Mouse (Mus musculus) heart, embryonic 10.5 days (tissue): ENCODE measurements around the gene Arrdc5. TPM values are rescaled to one million over a fixed set of nuclear protein-coding genes. Genes with fewer than 3 reads are reported as not detected.
A peak's percentile ranks its signal among the peaks of the same experiment; 100 is the strongest.
"Not testable (repeated sequence)": the region's sequence is repeated elsewhere in the genome, so short reads cannot be mapped to it uniquely, and the experiment has no call there.

Experiments used
- DNase-seq: peaks from one replicate; pipeline ENCODE4 v3.0.0-alpha.2; 2017; ENCODE audit warnings: low spot score
- H3K27ac ChIP-seq: fragments of 300-500 bp; sonication (generic); 2 replicates; pipeline ENCODE4 v1.5.1; 2016; ENCODE audit warnings: mild to moderate bottlenecking
- H3K27me3 ChIP-seq: fragments of 300-500 bp; sonication (generic); 2 replicates; pipeline ENCODE4 v1.6.1; 2016; ENCODE audit warnings: mild to moderate bottlenecking; ENCODE audit not compliant: poor library complexity, insufficient read depth, severe bottlenecking
- H3K36me3 ChIP-seq: fragments of 300-500 bp; sonication (generic); 2 replicates; pipeline ENCODE4 v1.6.1; 2016; ENCODE audit warnings: mild to moderate bottlenecking, moderate library complexity
- H3K4me1 ChIP-seq: fragments of 300-500 bp; sonication (generic); 2 replicates; pipeline ENCODE4 v1.6.1; 2016; ENCODE audit warnings: mild to moderate bottlenecking
- H3K4me3 ChIP-seq: fragments of 300-500 bp; sonication (generic); 2 replicates; pipeline ENCODE4 v1.5.1; 2016; ENCODE audit warnings: mild to moderate bottlenecking, moderate library complexity
- H3K9me3 ChIP-seq: fragments of 300-500 bp; sonication (generic); 2 replicates; pipeline ENCODE4 v1.6.1; 2016; ENCODE audit warnings: mild to moderate bottlenecking, moderate library complexity
- WGBS: fragments of 180-500 bp; shearing (Covaris S2); methylation state at CpG from one replicate; pipeline ENCODE4 v1.1.7; 2016; 5-methylcytosine and 5-hydroxymethylcytosine counted together
- polyA plus RNA-seq: library from polyadenylated mRNA; unstranded; fragments of >200 nt; fragmentation: Nextera tagmentation; extraction: Ambion mirVana; gene quantifications from 2 replicates; pipeline ENCODE4 v1.2.1, GENCODE M21; 2016

The Arrdc5 gene
- polyA plus RNA-seq, 1 experiment from 2014 or later, result not detected

DNA sequence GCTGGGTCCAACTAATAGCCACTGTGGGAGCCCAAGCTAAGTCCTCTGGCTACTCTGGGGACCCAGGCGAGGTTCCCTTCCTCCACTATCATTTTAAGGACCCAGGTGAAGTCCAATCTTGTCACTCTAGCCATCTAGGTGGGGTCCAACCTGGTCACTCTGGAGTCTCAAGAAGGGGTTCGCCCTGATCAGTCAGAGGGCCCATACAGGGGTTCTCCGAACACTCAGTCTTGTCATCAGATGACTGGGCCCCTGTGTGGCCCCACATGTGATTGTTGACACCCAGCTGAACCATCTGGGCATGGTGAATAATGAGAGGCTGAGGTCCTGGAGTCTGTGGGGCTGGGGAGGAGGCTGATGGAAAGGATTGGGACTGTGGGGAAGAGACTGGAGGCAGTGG, 30.3 kb downstream of the Arrdc5 start:
- H3K4me3 ChIP-seq, result peak overlapping the region; percentile 55
- DNase-seq, result no peak
- H3K4me1 ChIP-seq, result peaks cover 38% of the 10 kb centered on the region
- H3K27me3 ChIP-seq, result no peaks in the 10 kb centered on the region
- H3K36me3 ChIP-seq, result peaks cover 54% of the 10 kb centered on the region
- no peaks in the 10 kb centered on the region for H3K9me3 ChIP-seq
- WGBS, result 73% methylated on average over 3 of the region's 3 CpGs
- peak overlapping the region; percentile 88 for H3K27ac ChIP-seq

DNA sequence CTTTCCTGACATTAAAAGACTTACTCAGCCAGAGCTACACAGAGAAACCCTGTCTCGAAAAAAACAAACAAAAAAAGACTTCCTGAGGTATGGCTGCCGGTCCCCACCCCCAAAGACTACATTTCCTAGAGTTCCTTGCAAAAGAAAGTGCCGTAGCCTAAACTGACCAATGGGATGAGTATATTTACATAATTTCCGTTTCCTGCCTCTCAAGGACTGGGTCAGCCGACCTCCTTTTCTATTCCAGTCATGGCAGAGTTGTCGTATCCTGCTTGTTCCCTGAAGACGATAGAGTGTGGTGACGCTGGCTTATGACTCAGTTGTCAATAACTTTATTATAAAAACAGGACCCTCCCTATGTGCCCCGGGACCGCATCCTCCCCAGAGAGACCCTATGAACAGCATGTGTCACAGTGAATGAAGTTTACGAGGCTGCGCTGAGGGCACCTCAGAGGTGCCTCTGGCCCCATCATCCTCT, 30.9 kb downstream of the Arrdc5 start:
- H3K4me3 ChIP-seq, result peak overlapping the region; percentile 55
- WGBS, result 22% methylated on average over 12 of the region's 12 CpGs
- H3K4me1 ChIP-seq, result peaks cover 35% of the 10 kb centered on the region
- peak overlapping the region; percentile 88 for H3K27ac ChIP-seq
- no peaks in the 10 kb centered on the region for H3K9me3 ChIP-seq
- no peaks in the 10 kb centered on the region for H3K27me3 ChIP-seq
- H3K36me3 ChIP-seq, result peaks cover 53% of the 10 kb centered on the region
- peak; percentile 89 for DNase-seq

DNA sequence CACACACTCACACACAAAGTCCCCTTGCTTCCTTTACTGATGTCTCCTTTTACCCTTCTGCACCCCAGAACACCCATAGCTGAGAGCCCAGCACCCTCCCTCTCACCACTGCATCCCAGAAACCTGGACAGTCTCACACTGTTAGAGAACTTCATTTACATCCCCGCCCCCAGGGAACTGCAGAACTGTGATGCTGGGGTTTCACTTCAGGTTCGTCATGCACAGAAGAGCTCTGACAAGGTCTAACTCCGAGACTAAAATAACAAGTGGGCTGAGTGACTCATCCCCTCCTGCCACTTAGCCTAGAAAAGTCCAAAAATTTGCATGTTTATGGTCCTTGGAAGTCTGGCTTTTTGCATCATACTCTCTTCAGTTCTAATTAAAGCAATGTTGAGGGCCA, 33.8 kb downstream of the Arrdc5 start:
- Histone ChIP-seq H3K4me1 (peaks cover 34% of the 10 kb centered on the region), H3K4me3 (no peak overlapping the region), H3K27me3 (no peaks in the 10 kb centered on the region), H3K36me3 (peaks cover 39% of the 10 kb centered on the region), H3K27ac (no peak overlapping the region), H3K9me3 (no peaks in the 10 kb centered on the region)
- WGBS, result 46% methylated on average over 3 of the region's 3 CpGs
- DNase-seq, result no peak

DNA sequence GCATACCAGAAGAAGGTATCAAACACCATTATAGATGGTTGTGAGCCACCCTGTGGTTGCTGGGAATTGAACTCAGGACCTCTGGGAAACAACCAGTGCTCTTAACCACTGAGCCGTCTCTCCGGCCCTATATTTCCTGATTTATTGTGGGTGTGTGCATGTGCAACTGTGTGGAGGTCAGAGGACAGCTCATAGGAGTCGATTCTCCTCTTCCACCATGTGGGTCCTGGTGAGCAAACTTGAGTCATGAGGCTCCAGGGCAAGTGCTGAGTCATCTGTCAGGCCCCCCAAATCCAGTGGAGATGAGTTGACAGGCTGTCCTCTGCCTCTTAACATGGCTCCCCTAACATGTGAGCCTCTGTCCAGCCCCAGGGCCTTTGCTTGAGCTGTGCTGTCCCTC, 34.2 kb downstream of the Arrdc5 start:
- no peaks in the 10 kb centered on the region for H3K9me3 ChIP-seq
- H3K27me3 ChIP-seq, result no peaks in the 10 kb centered on the region
- 88% methylated on average over 3 of the region's 3 CpGs for WGBS
- no peak overlapping the region for H3K27ac ChIP-seq
- H3K4me3 ChIP-seq, result no peak overlapping the region
- no peak for DNase-seq
- peaks cover 39% of the 10 kb centered on the region for H3K36me3 ChIP-seq
- H3K4me1 ChIP-seq, result peaks cover 38% of the 10 kb centered on the region

DNA sequence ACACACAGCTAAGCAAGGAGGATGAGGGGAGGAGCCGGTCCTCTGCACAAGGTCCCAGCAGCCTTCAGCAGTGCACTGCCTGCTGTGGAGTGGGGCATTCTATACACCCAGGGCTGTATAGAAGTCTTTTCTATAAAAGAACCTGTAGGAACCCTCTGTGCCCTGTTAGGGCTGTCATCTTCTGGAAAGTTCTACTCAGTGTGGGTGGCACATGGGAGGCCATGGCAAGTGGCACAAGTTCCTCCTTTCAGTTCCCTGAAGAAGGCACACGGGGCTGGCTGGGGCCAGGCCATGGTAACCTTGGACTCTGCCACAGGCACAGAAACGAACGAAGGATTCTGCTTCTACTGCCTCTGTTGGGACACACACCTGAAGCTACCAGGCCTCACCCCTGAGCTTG, 35.1 kb downstream of the Arrdc5 start:
- no peak overlapping the region for H3K4me3 ChIP-seq
- 84% methylated on average over 4 of the region's 4 CpGs for WGBS

DNA sequence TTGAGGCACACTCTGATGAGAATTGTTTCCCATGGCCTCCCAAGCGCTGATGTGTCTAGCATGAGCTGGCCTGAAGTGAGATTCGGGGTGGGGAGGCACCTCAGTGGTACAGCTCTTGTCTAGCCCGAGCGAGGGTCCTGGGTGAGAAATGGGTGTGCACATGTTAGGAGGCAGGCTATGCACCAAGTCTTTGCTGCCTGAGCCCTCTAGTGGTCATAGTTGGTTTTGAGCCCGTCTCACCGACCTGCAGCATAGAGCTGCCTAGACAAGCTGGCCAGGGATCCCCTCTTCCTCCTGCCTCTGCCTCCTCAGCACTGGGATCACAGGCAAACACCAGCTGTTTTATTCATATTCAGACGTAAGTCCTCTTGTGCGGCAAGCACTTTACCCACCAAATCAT, 36.1 kb downstream of the Arrdc5 start:
- Histone ChIP-seq H3K9me3 (no peaks in the 10 kb centered on the region), H3K27me3 (no peaks in the 10 kb centered on the region), H3K36me3 (peaks cover 45% of the 10 kb centered on the region), H3K4me3 (no peak overlapping the region), H3K4me1 (peaks cover 47% of the 10 kb centered on the region), H3K27ac (no peak overlapping the region)
- DNase-seq, result peak; percentile 86
- 14% methylated on average over 8 of the region's 8 CpGs for WGBS

More for the DNA sequence above, 35.1 kb downstream of the Arrdc5 start:
- no peak for DNase-seq
- no peaks in the 10 kb centered on the region for H3K27me3 ChIP-seq
- peaks cover 45% of the 10 kb centered on the region for H3K4me1 ChIP-seq
- no peaks in the 10 kb centered on the region for H3K9me3 ChIP-seq
- peaks cover 39% of the 10 kb centered on the region for H3K36me3 ChIP-seq
- no peak overlapping the region for H3K27ac ChIP-seq

DNA sequence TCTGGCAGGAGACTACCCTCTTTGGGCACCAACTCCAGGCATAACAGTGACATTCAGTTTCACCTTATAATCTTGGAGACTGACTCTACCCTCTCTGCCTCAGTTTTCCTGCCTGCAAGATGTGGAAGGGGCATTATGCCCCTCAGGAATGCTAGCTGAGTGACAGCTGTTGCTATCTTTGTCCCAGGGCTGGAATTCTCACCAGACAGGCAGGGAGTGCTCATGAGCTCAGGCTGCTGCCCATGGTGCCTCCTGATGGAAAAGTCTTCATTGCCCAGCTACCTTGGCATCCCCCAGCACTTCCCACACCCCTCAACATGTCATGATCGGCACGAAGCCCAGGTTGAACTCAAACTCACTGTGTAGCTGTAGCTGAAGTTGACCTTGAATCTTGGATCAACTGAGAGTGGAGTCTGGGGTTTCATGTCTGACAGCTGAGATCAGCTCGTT, 37.4 kb downstream of the Arrdc5 start:
- DNase-seq, result no peak
- WGBS, result 66% methylated on average over 3 of the region's 3 CpGs
- Histone ChIP-seq H3K4me1 (peaks cover 59% of the 10 kb centered on the region), H3K9me3 (no peaks in the 10 kb centered on the region), H3K27me3 (no peaks in the 10 kb centered on the region), H3K4me3 (no peak overlapping the region), H3K36me3 (peaks cover 56% of the 10 kb centered on the region), H3K27ac (peak overlapping the region; percentile 59)

DNA sequence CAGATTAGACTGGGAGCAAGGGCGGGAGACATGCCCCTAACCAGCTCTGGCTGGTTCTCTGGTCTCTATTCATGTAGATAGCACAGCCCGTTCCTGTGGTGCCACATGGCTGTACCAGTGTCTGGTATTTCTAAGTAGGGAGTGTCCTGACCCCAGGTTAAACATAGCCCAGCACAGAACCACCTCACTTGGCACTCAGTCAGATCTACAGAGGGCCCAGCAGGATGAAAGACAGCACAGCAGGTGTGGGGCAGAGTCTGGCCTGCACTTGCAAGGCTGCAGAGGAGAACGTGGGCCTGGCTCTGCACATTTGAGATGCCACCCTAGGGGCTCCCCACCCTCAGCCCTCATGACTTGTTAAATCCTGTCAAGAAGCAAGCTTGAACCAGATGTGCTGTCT, 38.9 kb downstream of the Arrdc5 start:
- DNase-seq, result no peak
- no peaks in the 10 kb centered on the region for H3K9me3 ChIP-seq
- no peaks in the 10 kb centered on the region for H3K27me3 ChIP-seq
- H3K4me1 ChIP-seq, result peaks cover 65% of the 10 kb centered on the region
- WGBS, result 82% methylated on average over 3 of the region's 3 CpGs
- H3K27ac ChIP-seq, result 0 out of 2 replicates have a peak overlapping the region, but pooled peaks have one; percentile 25
- H3K4me3 ChIP-seq, result 0 out of 2 replicates have a peak overlapping the region, but pooled peaks have one; percentile 15
- peaks cover 58% of the 10 kb centered on the region for H3K36me3 ChIP-seq

DNA sequence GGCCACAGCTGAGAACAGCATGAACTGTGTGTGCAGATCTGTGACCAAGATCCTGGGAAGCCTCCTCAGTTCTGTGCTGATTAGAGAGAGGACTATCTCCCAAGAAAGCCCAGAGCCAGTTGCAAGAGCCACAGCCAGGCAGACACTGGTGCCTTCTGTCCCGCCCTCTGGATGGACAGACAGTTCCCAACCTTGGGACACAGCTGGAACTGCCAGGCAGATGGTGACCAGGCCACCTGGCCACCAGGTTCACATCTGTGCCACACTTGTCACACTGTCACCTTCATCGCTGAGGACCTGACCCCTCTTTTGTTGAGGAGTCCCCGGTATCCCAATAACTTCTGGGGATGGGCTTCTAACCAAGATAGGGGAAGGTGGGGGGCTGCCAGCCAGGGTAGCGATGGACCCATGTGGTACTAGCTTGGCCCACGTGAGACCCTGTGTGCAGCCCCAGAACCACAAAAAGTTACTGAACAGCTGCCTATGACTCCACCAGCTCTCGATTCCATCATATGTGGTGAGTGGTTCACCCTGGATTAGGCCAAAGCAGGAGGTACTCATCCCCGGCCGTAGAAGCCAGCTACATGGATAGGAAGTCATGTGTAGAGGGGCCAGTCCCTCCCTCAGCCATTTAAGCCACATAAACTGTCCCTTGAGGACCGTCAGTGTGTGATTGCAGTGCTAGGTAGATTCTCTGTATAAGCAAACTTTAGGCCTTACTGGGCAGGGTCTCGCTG, 40.6 kb downstream of the Arrdc5 start:
- Histone ChIP-seq H3K4me3 (no peak overlapping the region), H3K9me3 (no peaks in the 10 kb centered on the region), H3K27ac (no peak overlapping the region), H3K4me1 (peaks cover 62% of the 10 kb centered on the region), H3K36me3 (peaks cover 51% of the 10 kb centered on the region), H3K27me3 (no peaks in the 10 kb centered on the region)
- 88% methylated on average over 10 of the region's 10 CpGs for WGBS
- no peak for DNase-seq

DNA sequence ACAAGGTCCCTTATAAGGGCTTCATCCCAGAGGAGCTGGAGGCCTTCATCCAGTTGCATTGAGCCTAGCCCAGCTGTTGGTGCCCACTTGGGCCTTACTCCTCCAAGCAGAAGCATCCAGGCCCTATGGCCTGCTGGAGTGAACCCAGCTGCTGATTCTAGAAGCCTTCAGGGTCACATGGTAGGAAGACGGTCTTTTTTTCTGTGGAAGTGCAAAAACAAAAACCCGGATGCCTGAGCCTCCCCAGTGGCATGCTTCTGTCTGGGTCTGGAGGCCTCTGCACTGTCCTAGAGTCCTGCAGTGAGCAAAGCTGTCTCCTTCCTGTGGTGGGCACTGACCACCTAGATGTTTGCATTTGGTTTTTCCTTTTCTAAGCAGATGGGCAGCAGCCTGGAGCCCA, 41.3 kb downstream of the Arrdc5 start:
- peaks cover 51% of the 10 kb centered on the region for H3K36me3 ChIP-seq
- H3K4me1 ChIP-seq, result peaks cover 62% of the 10 kb centered on the region
- not testable (repeated sequence) for DNase-seq, H3K9me3 ChIP-seq, H3K27me3 ChIP-seq, H3K4me3 ChIP-seq, H3K27ac ChIP-seq
- WGBS, result 70% methylated on average over 2 of the region's 2 CpGs

DNA sequence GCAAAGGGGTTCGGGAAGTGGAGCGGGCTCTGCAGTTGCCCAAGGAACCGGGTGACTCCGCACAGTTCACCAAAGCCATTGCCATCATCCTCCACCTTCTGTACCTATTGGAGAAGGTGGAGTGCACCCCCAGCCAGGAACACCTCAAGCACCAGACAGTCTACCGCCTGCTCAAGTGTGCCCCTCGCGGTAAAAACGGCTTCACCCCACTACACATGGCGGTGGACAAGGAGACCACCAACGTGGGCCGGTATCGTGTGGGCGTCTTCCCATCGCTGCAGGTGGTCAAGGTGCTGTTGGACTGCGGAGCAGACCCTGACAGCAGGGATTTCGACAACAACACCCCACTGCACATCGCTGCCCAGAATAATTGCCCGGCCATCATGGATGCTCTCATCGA, 41.8 kb downstream of the Arrdc5 start:
- Histone ChIP-seq H3K4me3 (peak overlapping the region; percentile 76; the same call in 1 of the 2 replicates), H3K36me3 (peaks cover 51% of the 10 kb centered on the region), H3K4me1 (peaks cover 61% of the 10 kb centered on the region)
- not testable (repeated sequence) for H3K27ac ChIP-seq, H3K9me3 ChIP-seq, DNase-seq, H3K27me3 ChIP-seq
- 95% methylated on average over 19 of the region's 19 CpGs for WGBS

DNA sequence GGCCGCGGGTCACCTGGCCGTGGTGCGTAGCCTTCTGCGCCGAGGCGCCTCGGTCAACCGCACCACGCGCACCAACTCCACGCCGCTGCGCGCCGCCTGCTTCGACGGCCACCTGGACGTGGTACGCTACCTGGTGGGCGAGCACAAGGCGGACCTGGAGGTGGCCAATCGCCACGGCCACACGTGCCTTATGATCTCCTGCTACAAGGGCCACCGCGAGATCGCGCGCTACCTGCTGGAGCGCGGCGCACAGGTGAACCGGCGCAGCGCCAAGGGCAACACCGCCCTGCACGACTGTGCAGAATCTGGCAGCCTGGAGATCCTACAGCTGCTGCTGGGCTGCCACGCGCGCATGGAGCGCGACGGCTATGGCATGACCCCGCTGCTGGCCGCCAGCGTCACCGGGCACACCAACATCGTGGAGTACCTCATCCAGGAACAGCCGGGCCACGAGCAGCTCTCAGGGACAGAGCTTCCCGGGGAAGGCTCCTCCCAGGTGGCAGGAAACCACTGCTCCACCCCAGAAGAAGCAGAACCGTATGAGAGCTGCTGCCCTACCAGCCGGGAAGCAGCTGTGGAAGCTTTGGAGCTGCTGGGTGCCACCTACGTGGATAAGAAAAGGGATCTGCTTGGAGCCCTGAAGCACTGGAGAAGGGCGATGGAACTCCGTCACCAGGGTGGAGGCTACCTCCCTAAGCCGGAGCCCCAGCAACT, 42.7 kb downstream of the Arrdc5 start:
- Histone ChIP-seq H3K27me3 (no peaks in the 10 kb centered on the region), H3K4me1 (peaks cover 52% of the 10 kb centered on the region), H3K4me3 (peak overlapping the region; percentile 76), H3K36me3 (peaks cover 44% of the 10 kb centered on the region), H3K27ac (peak overlapping the region; percentile 82), H3K9me3 (no peaks in the 10 kb centered on the region)
- 7% methylated on average over 58 of the region's 58 CpGs for WGBS
- DNase-seq, result no peak

DNA sequence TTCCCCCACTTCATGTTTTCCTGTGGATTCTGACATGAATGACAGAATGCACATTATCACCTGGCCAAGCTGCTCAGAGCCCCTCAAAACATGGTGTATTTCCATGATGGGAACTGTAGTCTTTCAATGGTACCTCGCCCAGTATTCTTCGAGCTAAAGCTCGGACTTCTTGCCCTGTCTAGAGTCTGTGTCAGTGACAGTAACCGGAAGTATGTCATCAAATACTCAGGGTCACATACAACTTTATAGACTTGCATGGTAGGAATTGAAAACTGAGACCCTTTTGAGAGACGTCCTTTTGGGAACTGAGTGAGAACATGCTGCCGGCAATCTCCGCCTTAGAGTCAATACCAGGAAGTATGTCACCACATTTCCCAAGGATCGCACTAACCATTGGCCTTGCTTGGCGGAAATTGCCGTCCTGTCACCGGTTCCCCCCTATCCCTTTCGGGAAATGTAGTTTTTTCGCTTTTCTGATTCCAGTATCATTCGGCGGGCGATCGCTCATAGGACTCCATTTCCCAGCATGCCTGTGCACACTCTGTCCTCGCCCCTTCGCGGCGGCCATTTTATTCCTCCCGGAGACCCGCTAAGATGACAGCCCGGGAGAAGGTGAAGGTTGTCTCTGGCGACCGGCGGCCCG, 43.7 kb downstream of the Arrdc5 start, which contains the start of gene Fem1a:
Fem1a (plus strand) TSS at position 572 of the 643 bp plus-strand sequence.
- Histone ChIP-seq H3K36me3 (peaks cover 37% of the 10 kb centered on the region), H3K4me3 (peak within 1 kb of the TSS; percentile 76), H3K9me3 (no peaks in the 10 kb centered on the region), H3K4me1 (peaks cover 43% of the 10 kb centered on the region), H3K27ac (peak within 1 kb of the TSS; percentile 89), H3K27me3 (no peaks in the 10 kb centered on the region)
- peak; percentile 99 for DNase-seq
- under 1% methylated on average over 28 of the region's 28 CpGs for WGBS
